Mouse (Mus musculus) spleen, adult 2 months (tissue): ENCODE measurements around the gene Cep128.

Source experiments
- CTCF ChIP-seq: fragments of 200-500 bp; IDR thresholded peaks from 2 replicates; pipeline ENCODE4 v1.5.1; 2011; ENCODE audit warnings: mild to moderate bottlenecking, inconsistent platforms; ENCODE audit not compliant: insufficient read depth, insufficient read length, insufficient replicate concordance; ENCODE audit errors: extremely low read depth
- POLR2A ChIP-seq: fragments of 200-500 bp; IDR thresholded peaks from 2 replicates; pipeline ENCODE4 v1.6.1; 2011; ENCODE audit warnings: low read depth, low read length, inconsistent platforms

DNA sequence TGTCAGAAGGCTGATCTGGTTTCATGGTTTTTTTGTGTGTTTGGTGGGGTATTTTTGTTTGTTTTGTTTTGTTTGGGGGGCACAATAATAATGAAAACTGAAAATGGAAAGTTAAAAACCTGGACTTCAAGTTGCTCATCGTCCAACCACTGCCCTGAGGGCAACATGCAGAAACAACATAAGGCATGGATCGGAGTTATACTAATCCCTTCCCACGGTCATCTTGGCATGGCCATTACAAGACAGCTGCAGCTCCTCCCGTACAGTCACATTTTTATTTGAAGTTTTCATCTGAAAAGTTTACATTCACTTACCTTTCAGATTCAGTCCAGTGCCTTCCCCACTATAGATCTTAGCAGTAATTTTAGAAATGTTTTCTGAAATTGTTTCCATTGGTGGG lies 321.5 kb downstream of the Cep128 start:
- TF ChIP-seq CTCF: no peak
- no peak for TF ChIP-seq POLR2A
